Mouse (Mus musculus) neural tube, embryonic 14.5 days (tissue): ENCODE measurements around the gene Cxcl16. TPM values are rescaled to one million over a fixed set of nuclear protein-coding genes. Genes with fewer than 3 reads are reported as not detected.
A peak's percentile ranks its signal among the peaks of the same experiment; 100 is the strongest.

Experiments used
- ATAC-seq: fragments of 200-750 bp; cut with Nextera tagmentation; 2 replicates; pipeline ENCODE4 v1.8.0; 2017; ENCODE audit warnings: low read depth, mild to moderate bottlenecking, moderate TSS enrichment, moderate library complexity
- H3K27ac ChIP-seq: fragments of 300-500 bp; sonication (generic); 2 replicates; pipeline ENCODE4 v1.5.1; 2014; ENCODE audit warnings: low read depth, mild to moderate bottlenecking, control low read depth, low read length, moderate library complexity, mixed read lengths
- H3K27me3 ChIP-seq: fragments of 300-500 bp; sonication (generic); 2 replicates; pipeline ENCODE4 v1.6.1; 2014; ENCODE audit warnings: low read length; ENCODE audit not compliant: control insufficient read depth, insufficient read depth
- H3K36me3 ChIP-seq: fragments of 300-500 bp; sonication (generic); 2 replicates; pipeline ENCODE4 v1.6.1; 2014; ENCODE audit warnings: low read length, mixed read lengths; ENCODE audit not compliant: control insufficient read depth, insufficient read depth
- H3K4me1 ChIP-seq: fragments of 300-500 bp; sonication (generic); 2 replicates; pipeline ENCODE4 v1.6.1; 2014; ENCODE audit warnings: low read length; ENCODE audit not compliant: control insufficient read depth, insufficient read depth
- H3K4me2 ChIP-seq: fragments of 300-500 bp; sonication (generic); 2 replicates; pipeline ENCODE4 v1.6.1; 2014; ENCODE audit warnings: mild to moderate bottlenecking, low read depth, low read length, control low read depth
- H3K4me3 ChIP-seq: fragments of 300-500 bp; sonication (generic); 2 replicates; pipeline ENCODE4 v1.5.1; 2014; ENCODE audit warnings: low read depth, low read length, control low read depth, mixed read lengths
- H3K9ac ChIP-seq: fragments of 300-500 bp; sonication (generic); replicated peaks from 2 replicates; pipeline ENCODE4 v1.6.1; 2014; ENCODE audit warnings: low read depth, mild to moderate bottlenecking, control low read depth, low read length, mixed read lengths
- H3K9me3 ChIP-seq: fragments of 300-500 bp; sonication (generic); 2 replicates; pipeline ENCODE4 v1.6.1; 2016; ENCODE audit warnings: low read length; ENCODE audit not compliant: control insufficient read depth
- WGBS: fragments of 180-500 bp; shearing (Covaris S2); extraction: QIAGEN DNeasy Blood & Tissue Kit; methylation state at CpG from one replicate; pipeline ENCODE4 v1.1.7; 2014; 5-methylcytosine and 5-hydroxymethylcytosine counted together
- polyA plus RNA-seq: library from polyadenylated mRNA; unstranded; fragments of >200 nt; fragmentation: Nextera tagmentation; extraction: Ambion mirVana; gene quantifications from 2 replicates; pipeline ENCODE4 v1.2.1, GENCODE M21; 2014

Cxcl16 gene
- polyA plus RNA-seq, 1 experiment from 2014 or later = 1.2 TPM

DNA sequence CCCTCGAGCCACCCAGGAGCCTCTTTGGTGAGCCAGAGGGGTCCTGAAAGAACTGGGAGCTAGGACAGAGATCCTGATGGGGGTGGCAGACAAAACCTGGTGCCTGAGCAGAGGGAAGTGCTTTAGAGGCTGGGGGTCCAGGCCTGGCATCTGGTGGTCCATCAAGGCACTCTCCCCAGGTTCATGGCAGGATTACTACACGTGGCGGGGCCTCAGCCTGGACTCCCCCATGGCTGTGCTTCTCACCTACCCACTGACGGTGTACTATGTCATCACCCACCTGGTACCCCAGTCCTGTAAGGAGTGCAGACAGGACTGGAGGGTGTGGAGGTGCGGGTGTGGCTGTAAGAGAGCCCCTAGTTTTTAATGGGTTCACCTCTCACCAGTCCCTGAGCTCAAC is 4.2 kb upstream of the Cxcl16 start:
- Histone ChIP-seq H3K27me3 (peaks cover 19% of the 10 kb centered on the region), H3K4me1 (peaks cover 5% of the 10 kb centered on the region; the same call in 1 of the 2 replicates), H3K9ac (no peak overlapping the region), H3K27ac (no peak overlapping the region), H3K36me3 (no peaks in the 10 kb centered on the region), H3K4me3 (no peak overlapping the region), H3K9me3 (no peaks in the 10 kb centered on the region), H3K4me2 (no peak overlapping the region)
- no peak for ATAC-seq
- 80% methylated on average over 5 of the region's 5 CpGs for WGBS

DNA sequence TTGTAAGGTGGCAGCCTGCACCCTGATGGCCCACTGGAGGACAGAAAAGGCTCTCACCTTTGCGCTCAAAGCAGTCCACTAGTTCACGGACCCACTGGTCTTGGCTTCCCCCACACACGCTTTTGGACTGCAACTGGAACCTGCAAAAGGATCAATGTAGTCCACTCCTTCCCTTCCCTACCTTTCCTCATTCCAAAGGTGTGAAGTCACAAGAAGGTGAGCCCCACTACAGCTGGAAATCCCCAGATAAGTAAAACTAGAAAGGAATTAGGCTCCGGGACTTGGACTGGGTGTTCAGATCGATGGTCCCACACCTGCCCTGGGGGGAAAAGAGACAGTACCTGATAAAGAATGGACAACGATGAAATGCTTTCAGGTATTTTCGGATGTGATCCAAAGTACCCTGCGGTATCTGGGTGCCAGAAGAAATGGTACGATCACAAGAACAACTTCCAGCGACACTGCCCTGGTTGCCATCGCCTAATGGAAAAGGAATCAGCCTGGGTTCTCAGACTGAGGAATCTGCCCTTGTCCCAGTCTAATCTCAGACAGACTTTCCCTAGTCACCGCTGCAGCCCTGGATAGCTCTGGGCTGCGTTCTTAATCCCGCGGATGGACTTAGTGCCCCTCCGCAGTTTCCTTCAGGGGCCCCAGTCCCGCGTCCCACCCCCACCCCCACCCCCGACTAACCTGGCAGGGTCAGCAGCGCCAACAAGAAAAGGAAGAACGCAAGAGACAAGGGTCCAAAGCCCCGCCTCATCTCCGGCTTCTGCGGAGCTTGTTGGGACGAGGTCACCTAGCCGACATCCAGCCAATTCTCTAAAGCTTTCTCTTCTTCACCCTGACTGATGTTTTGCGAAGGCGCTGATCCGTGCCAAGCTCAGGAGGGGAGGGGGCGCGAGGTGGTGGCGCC is 840 bp downstream of the Cxcl16 start, which contains the start of gene Zmynd15:
Gene Zmynd15 (plus strand): TSS at position 746 of the 913 bp plus-strand sequence.
- WGBS = 17% methylated on average over 32 of the region's 32 CpGs
- Histone ChIP-seq H3K9me3 (no peaks in the 10 kb centered on the region), H3K4me1 (no peaks in the 10 kb centered on the region; the same call in 1 of the 2 replicates), H3K9ac (peak within 1 kb of the TSS; percentile 41; the same call in 1 of the 2 replicates), H3K36me3 (0 out of 2 replicates have a peak, but pooled peaks cover 5% of the 10 kb centered on the region), H3K27me3 (peaks cover 19% of the 10 kb centered on the region), H3K4me3 (peak within 1 kb of the TSS; percentile 30), H3K27ac (no peak within 1 kb of the TSS), H3K4me2 (peak within 1 kb of the TSS; percentile 61)
- no peak for ATAC-seq

DNA sequence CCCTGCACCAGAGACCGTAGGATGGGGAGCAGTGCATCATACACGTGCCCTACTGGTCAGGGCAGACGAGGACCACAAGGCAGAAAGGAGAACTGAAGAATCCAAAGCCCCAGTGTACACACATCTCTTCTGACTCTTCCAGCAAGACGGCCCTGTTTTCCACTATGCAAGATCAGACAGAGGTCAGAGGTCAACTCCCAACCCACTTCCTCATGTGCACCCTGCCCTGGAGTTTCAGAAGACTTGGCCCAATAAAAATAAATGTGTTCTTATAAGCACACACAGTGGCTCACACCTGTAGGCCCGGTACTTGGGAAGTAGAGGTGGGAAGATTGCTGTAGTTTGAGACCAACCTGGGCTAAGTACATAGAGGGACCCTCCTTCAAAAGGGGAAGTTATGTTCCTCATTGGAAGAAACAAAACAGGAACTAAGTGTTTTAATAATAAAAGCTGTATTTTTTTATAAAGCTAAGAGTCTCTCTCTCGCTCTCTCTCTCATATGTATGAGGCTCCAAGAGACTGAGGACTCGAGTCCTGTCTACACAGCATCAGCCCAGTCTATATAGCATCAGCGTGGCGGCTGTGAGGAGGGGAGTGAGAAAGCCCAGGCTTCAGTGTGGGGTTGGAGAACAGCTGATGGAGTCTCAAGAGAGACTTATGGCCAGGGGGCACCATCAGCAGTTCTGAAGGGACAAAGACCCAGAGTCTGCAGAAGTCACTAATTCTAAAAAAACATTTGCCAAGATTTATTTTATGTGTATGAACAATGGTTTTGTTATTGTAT is 6.3 kb downstream of the Cxcl16 start:
- H3K4me1 ChIP-seq = peaks cover 10% of the 10 kb centered on the region; the same call in 1 of the 2 replicates
- WGBS = 89% methylated on average over 9 of the region's 9 CpGs
- H3K36me3 ChIP-seq = 0 out of 2 replicates have a peak, but pooled peaks cover 5% of the 10 kb centered on the region
- H3K27ac ChIP-seq = no peak overlapping the region
- ATAC-seq = no peak
- no peaks in the 10 kb centered on the region for H3K27me3 ChIP-seq
- no peaks in the 10 kb centered on the region for H3K9me3 ChIP-seq
- no peak overlapping the region for H3K9ac ChIP-seq
- H3K4me3 ChIP-seq = no peak overlapping the region
- no peak overlapping the region for H3K4me2 ChIP-seq

DNA sequence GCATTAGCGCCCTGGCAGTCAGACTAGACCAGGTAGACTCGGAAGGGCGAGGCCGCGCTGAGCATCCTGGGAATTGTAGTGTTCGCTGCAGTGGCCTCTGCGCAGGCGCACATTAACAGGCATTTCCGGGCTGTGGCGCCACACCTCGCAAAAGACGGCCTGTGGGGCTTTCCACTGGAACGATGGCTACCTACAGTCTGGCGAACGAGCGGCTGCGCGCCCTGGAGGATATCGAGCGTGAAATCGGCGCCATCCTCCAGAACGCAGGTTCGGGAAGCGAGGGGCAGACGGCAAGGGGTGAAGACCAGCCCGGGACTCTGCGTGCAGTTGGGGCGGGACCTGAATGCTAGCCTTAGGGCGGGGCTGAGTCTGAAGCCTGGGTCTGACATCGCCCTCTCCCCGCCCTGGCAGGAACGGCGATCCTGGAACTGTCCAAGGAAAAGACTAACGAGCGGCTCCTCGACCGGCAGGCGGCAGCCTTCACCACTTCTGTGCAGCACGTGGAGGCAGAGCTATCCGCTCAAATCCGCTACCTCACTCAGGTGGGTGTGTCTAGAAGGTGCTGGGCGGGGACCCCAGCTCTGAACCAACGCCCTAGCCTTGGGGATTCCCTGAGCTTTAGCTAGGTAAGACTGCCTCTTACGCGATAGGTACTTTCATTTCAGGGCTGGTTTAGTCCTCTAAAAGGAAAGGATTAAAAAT is 7.8 kb downstream of the Cxcl16 start, which contains the start of gene Med11:
Gene Med11 (plus strand): TSS at position 123 of the 702 bp plus-strand sequence.
- under 1% methylated on average over 46 of the region's 46 CpGs for WGBS
- H3K27ac ChIP-seq = peak within 1 kb of the TSS; percentile 95
- peak within 1 kb of the TSS; percentile 75 for H3K9ac ChIP-seq
- peaks cover 10% of the 10 kb centered on the region; the same call in 1 of the 2 replicates for H3K4me1 ChIP-seq
- H3K4me3 ChIP-seq = peak within 1 kb of the TSS; percentile 62
- H3K9me3 ChIP-seq = no peaks in the 10 kb centered on the region
- peak within 1 kb of the TSS; percentile 70 for H3K4me2 ChIP-seq
- no peaks in the 10 kb centered on the region for H3K27me3 ChIP-seq
- 0 out of 2 replicates have a peak, but pooled peaks cover 5% of the 10 kb centered on the region for H3K36me3 ChIP-seq
- ATAC-seq = peak; percentile 96

DNA sequence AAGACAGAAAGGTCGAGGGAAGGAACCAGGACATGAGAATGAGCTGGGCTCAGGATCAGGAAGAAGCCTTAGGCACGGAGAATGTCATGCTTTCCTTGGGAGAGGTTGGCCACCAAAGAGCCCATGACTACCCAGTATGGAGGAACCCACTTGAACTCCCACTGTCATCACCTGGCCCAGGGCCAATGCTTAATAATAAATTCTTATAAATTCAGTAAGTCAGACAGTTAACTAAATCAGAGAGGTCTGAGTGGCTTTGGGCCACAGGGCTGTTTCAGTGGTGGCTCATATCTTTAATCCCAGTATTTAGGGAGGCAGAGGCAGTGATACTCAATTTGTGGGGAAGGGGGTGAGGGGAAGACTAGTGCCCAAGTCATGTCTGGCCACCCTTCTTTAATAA is 8.9 kb downstream of the Cxcl16 start:
- Histone ChIP-seq H3K4me1 (peaks cover 10% of the 10 kb centered on the region; the same call in 1 of the 2 replicates), H3K9ac (no peak overlapping the region), H3K9me3 (no peaks in the 10 kb centered on the region), H3K27ac (no peak overlapping the region), H3K27me3 (no peaks in the 10 kb centered on the region), H3K4me2 (no peak overlapping the region), H3K4me3 (no peak overlapping the region), H3K36me3 (0 out of 2 replicates have a peak, but pooled peaks cover 5% of the 10 kb centered on the region)
- no peak for ATAC-seq
- 79% methylated on average over 2 of the region's 2 CpGs for WGBS

DNA sequence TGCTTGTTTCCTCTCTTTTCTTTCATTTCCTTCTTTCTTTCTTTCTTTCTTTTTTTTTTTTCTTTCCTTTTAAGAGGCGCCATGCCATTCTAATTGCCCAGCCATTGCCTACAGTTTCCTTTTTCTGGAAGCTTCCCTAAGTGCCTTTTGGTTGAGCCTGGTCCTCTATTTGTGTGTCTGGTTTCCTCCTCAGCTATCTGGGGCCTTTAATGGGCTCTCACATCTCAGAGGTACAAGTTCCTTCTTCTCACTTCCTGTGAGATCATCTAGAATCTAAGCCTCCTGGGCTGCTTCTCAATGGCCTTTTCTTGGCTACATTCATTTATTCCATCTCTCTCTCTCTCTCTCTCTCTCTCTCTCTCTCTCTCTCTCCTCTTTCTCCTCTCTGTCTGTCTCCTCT is 12.4 kb downstream of the Cxcl16 start:
- no peaks in the 10 kb centered on the region for H3K27me3 ChIP-seq
- H3K4me3 ChIP-seq = no peak overlapping the region
- peaks cover 2% of the 10 kb centered on the region; the same call in 1 of the 2 replicates for H3K4me1 ChIP-seq
- WGBS = 77% methylated on average over 1 of the region's 1 CpGs
- no peaks in the 10 kb centered on the region for H3K9me3 ChIP-seq
- no peak overlapping the region for H3K4me2 ChIP-seq
- no peaks in the 10 kb centered on the region for H3K36me3 ChIP-seq
- ATAC-seq = no peak
- H3K9ac ChIP-seq = no peak overlapping the region
- no peak overlapping the region for H3K27ac ChIP-seq

DNA sequence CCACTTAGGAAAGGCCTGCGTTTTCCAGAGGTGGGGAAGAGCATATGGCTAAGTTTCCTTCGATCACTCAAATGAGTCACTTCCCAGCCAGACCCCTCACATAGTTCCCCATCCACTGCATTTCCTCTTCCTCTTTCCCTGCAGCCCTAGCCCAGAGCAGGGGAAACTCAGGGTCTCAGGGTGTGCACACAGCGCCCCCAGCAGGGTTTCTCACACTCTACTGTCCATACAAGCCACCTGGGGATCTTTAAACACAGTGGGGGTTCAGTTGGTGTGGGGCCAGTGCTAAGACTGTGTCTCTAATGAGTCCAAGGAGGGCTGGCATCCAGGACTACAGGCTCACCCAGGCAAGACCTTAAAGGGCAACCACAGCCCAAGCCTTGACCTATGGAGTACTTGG is 13.0 kb downstream of the Cxcl16 start:
- Histone ChIP-seq H3K4me3 (no peak overlapping the region), H3K9me3 (no peaks in the 10 kb centered on the region), H3K27me3 (no peaks in the 10 kb centered on the region), H3K4me2 (no peak overlapping the region), H3K4me1 (no peaks in the 10 kb centered on the region), H3K9ac (no peak overlapping the region), H3K36me3 (no peaks in the 10 kb centered on the region), H3K27ac (no peak overlapping the region)
- ATAC-seq = no peak
- WGBS = 56% methylated on average over 3 of the region's 3 CpGs

DNA sequence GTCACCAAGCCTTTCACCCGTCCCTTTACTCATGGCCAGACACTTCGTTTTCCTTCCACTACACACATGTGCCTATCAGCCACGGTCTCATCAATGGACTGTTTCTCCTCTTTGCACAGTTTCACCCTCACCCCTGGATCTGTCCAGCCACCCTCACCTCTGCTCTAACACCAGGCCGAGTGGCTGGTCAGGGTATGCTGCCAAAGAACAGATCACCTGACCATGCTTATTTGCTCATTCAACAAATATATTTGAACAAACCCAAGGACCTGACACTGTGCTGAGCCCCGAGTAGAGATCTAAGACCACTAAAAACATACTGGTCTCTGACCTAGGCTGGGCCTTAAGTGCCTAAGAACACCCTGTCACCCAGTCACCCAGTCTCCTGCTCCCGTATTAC is 15.1 kb downstream of the Cxcl16 start:
- ATAC-seq = no peak
- Histone ChIP-seq H3K36me3 (peaks cover 10% of the 10 kb centered on the region), H3K9me3 (no peaks in the 10 kb centered on the region), H3K4me1 (no peaks in the 10 kb centered on the region), H3K27me3 (no peaks in the 10 kb centered on the region), H3K4me3 (no peak overlapping the region), H3K4me2 (no peak overlapping the region), H3K9ac (no peak overlapping the region), H3K27ac (no peak overlapping the region)
- 81% methylated on average over 6 of the region's 6 CpGs for WGBS
